Mouse (Mus musculus): ENCODE measurements around the gene Hal.
"Not testable (repeated sequence)": the region's sequence is repeated elsewhere in the genome, so short reads cannot be mapped to it uniquely, and the experiment has no call there.

The Hal gene

DNA sequence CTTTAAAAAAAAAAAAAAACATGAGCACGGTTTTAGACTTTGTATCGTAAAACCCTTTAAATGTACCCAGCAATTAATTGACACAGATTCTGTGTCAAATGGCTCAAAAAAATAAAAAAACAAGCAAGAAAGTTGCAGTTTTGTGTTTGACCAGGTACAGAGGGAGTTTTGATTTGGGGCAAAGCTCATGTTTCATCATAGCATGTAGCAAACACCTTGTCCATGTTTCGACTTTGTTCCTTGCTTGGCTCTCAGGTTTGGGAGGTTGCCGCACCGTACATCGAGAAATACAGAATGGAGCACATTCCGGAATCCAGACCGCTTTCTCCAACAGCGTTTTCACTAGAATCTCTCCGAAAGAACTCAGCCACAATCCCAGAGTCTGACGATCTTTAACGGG is 27.4 kb downstream of the Hal start:
- no peak for DNase-seq (ENCODE audit: low spot score)

DNA sequence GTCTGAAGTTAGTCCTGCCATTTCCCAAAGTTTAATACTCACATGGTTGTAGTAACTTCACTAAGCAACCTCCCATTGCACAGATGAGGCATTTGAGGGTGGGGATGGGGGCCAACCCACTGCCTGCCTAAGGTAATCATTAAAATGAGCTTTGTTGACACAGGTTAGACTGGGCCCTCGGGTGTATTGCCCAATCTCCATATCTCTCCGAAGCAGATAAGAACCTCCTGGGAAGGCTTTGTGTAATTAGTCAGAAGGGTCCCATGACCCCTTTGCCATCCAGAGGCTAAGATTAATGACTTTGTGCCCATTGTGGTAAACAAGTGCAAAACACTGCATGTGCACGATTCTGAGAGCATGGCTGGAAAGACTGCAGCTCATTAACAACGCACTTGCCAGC is 29.2 kb downstream of the Hal start:
- peak; percentile 31 for DNase-seq (ENCODE audit: low spot score)

DNA sequence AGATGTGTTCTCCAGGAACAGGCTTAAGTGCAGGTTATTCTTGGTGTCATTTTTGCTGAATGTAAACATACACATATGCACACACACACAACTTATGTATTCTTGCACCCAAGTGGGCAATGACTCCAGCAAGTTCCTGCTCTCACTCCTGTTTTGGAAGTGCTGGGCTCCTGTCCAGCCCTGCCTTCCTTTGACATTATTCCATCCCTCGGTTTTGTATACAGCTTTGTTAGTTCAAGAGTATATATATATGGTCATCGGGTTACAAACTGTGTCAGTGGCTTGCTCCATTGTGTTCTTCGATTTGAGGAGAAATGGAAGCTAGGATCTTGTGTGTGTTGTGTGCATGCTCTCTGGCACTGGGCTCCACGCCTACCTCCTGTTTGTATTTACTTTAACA is 29.6 kb downstream of the Hal start:
- DNase-seq (ENCODE audit: low spot score), result no peak

DNA sequence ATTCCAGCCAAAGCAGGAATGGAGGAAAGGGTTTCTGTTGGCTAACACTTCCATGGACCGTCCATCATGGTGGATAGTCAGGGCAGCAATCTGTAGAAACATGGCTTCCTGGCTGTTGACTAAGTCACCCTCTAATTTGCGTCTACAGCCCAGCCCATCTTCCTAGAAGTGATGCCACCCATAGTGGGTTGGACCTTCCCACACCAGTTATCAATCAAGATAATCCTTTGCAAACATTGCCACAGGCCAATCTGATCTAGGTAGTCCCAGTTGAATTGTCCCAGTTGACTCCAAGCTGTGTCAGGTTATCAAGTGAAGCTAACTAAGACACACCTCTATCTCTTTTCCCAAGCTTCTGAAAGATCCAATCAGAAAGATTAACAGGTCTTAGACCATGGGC is 30.1 kb downstream of the Hal start:
- DNase-seq (ENCODE audit: low spot score), result no peak

DNA sequence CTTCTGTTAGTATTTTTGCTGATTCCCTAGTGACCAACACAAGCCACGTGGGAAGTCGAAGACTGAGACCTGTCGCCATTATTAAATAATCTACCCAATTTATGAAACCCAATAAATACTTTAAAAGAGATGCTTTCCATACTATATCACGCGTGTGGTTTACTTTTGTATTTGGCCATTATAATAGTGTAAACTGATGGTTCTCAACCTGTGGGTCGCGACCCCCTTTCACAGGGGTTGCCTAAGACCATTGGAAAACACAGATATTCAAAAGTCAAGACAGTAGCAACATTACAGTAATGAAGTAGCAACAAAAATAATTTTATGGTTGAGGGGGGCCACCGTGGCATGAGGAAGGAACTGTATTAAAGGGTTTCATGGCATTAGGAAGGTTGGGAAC is 30.6 kb downstream of the Hal start:
- no peak for DNase-seq (ENCODE audit: low spot score)

DNA sequence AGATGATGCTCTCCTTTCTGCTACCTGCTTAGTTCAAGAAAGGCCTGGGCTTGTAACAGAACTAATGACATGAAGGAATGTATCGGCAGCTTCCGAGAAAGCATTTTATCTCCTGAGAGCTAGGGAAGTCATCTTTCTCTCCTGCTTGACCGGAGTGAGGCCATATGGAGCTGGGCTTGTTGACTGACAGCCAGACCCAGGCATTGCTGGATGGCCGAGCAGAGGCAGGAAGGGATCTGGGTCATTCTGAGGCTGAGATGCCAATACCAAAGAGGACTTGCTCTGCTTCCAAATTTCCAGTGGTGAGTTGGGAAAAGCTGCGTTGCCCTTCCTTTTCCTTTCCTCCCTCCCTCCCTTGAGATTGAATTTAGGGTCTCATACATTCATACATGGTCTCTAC is 31.2 kb downstream of the Hal start:
- no peak for DNase-seq (ENCODE audit: low spot score)

DNA sequence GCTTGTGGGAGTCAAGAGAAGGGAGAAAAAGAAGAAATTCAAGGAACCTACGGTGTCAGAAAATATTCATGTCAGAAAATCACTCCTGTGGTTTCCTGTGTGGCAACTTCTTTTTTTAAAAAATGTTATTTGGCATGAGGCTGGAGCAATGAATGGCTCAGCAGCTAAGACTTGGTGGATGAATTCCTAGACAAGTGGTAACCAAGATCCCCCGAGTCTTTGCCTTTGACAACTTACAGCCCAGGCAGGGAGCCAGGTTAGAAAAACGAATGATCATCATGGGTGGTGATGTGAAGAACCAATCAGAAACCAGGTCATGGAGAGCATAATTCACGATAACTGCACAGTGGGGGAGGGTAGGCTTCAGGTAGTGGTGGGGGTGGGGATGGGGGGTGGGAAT is 32.4 kb downstream of the Hal start:
- DNase-seq (ENCODE audit: low spot score), result no peak

DNA sequence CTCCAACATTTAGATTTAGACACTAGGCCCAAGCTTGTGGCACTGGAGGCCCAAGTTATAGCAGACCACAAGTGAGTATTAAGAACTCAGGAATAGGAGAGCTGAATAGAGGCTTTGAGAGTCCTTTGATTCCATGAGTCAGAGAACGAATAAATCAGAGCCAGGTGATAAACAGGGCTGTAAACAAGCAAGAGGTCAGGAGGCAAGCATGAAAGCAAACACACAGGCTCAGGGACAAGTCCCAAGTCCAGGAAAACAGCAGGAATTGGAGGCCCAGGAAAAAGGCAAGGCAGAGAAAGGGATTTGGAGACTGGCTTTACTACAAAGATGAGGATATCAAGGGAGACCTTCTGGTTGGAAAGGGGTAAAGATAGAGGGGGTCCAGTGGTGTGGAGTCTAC is 36.8 kb downstream of the Hal start:
- DNase-seq (ENCODE audit: low spot score), result no peak

DNA sequence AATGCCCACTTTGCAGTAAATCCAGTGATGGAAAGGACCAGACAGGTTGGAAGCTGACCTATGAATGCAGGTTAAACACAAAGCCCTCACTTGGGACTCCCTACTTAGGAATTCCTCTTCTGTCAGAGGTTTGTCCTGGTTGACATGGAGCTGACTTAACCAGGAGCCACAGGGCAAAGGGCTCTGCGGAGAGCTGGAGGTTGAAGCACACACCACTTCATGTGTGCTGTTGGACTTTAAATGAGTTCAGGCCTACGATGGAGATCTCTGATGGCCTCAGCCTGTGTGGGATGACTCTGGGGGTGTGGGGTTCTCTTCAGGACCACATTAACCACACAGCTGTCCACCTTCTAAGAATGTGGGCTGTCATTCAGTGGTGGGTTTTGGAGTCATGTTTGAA is 49.7 kb downstream of the Hal start:
- no peak for DNase-seq (ENCODE audit: low spot score)

DNA sequence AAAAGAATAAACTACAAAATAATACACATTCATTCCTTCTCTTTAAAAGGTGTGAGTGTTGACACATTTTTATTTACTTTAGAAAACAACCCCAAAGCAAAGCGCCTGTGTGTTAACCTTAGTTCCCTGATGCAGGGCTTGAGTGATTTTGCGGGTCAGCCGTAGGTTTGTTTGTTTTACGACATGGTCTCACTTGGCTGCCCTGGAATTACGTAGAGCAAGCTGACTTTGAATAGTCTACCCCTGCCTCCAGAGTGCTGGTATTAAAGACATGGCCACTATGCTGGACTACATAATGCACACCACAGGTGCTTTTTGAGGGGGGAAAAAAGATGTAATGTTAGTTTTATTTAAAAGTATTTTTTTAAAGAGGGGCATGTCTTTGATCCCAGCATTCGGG is 50.2 kb downstream of the Hal start:
- DNase-seq (ENCODE audit: low spot score), result no peak

DNA sequence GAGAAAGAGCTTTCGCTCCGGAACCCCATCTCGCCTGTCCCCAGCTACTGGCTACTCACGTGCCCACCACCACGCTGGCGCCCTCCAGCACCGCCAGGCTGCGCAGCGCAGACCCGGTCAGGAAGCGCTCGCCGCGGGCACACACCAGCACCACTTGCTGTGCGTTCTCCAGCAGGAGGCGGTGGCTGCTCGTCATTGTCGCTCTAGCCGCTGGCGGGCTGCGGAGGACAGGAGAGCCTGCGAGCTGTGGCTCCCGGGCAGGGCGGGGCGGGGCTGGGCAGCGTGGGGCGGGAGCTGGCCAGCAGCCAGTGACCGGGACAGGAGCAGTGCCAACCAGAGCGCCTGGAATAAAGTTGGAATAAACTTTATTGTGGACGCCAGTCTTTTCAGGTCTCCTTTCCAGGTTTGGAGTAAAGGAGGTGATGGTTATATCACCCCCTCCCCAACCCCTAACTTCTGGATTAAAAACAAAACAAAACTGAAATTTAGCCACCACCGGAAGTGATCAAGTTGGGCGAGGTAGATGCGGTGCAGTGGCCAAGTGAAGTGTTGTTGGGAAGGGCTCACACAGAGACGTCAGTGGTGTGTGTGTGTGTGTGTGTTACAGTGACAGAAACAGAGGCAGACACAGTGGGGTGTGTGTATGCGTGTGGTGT is 51.3 kb downstream of the Hal start, which contains the start of gene Amdhd1:
Amdhd1 (minus strand) TSS at position 259 of the 656 bp plus-strand sequence.
- peak; percentile 88 for DNase-seq (ENCODE audit: low spot score)

DNA sequence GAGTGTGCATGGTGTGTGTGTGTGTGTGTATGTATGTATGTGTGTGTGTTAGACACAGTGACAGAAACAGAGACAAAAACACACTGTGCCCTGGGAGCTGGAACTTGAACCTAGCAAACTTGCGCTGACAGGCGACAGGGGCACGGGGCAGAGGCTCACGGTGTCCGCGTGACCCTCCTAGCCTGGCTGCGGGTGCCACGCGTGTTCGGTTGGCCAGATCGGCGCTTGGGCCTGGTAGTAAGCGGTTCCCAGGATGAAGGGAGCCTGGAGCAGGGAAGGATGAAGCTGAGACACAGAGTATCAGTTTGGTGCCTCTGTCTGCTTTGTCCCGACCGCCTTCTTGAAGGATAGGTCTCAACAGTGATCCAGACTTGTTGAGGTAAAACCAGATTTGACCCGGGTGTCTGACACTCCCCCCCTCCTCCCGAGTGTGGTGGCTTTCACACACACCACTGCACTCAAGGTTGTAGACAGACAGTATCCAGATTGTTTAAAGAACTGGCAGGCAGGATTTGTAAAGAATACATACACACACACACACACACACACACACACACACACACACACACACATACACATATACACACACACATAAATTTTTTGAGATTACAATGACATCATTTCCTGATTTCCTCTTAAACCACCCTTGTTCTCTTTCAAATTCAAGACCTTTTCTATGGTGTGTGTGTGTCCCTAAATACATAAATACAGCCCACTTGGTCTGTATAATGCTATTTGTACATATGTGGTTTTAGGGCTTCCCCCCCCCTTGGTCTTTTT is 52.1 kb downstream of the Hal start, which contains the start of gene Ccdc38:
Ccdc38 (plus strand) TSS at position 202 of the 780 bp plus-strand sequence.
- DNase-seq (ENCODE audit: low spot score), result no peak

DNA sequence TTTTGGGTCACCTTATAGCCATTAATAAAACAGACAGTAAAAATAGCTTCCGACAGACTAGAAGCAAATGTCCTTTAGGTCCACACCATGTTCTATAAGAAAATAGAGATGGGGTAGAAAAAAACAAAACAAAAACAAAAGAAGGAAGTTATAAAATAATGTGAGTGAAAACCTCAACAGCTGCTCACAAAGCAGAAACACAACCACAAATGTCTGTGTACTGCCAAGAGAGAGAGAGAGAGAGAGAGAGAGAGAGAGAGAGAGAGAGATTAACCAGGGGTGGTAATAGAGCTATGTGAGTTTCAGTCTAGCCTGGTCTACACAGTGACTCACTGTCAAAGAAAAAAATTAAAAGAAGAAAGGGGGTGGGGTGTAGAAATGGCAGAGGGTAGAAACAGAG is 53.0 kb downstream of the Hal start:
- no peak for DNase-seq (ENCODE audit: low spot score)

DNA sequence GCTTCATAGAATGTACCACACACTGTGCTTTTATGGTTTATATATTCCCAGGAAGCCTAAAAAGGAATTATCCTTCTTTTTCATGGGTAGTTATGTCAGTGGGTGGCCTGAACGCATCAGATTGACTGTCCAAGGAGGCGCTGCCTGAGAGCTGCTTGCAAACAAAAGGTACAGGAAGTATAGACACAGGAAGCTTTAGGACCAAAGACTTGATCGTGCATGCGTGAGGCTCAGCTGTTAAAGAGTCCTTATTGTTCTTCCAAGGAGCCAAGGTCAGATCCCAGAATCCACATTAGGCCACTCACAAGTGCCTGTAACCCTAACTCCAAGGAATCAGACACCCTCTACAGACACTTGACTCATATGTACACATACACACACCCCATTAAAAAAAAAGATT is 53.8 kb downstream of the Hal start:
- no peak for DNase-seq (ENCODE audit: low spot score)

DNA sequence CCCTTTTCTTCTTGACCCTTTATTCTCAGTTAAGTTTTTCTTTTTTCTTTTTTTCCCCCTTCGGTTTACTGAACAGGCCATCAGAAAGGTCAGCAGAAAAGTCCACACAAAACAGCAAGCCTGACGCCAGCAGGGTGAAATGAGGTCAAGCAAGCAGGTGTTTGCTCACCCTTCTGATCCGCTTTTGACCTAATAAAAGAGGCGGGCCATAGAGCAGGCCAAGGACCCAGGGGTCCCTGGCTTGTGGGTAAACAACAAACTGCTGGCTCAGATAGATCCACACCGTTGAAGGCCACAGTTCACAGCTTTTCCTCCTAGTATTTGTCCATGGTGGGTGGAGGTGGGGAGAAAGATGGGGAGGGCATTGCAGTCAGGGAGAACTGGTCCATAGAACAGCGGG is 54.6 kb downstream of the Hal start:
- no peak for DNase-seq (ENCODE audit: low spot score)

DNA sequence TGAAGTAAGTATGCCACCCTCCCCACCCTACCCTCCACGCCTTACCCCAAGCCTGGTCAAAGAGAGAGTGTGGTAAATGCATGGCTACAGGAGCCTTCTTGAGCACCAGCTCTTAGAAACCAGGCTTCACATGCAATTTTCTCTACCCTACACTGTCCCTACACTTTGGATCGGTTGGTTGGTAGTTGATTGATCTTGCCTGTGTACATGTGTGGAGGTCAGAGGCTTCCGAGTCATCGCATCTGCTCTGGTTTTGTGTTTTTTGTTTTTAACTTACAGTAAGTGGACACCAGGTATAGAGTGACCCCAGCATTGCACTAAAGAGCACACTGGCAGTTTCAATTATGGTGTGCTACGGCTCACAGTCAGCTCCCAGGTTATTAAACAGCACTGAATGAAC is 55.6 kb downstream of the Hal start:
- no peak for DNase-seq (ENCODE audit: low spot score)

DNA sequence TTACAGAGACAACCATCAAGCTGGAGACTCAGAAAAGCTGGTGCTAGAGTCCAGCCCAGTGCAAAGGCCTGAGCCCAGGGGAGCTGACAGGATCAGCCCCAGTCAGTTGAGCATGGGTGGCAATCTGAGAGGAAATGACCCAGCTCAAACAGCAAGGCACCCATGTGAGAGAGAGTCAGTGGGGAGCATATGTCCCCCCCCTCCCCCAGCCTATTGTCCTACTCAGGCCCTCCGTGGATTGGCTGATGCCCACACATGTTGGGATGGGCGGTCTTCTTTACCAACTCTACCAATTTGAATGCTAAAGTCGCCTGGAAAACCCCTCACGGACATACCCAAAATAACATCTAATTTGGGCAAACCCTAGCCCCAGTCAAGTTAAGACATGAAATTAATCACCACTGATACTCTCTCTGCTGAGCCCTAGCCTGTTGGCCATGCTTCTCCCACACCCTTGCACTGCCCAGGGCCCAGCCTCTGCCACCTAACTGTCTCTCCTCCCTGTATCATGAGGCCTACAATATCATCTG is 59.2 kb downstream of the Hal start:
- DNase-seq (ENCODE audit: low spot score), result no peak

DNA sequence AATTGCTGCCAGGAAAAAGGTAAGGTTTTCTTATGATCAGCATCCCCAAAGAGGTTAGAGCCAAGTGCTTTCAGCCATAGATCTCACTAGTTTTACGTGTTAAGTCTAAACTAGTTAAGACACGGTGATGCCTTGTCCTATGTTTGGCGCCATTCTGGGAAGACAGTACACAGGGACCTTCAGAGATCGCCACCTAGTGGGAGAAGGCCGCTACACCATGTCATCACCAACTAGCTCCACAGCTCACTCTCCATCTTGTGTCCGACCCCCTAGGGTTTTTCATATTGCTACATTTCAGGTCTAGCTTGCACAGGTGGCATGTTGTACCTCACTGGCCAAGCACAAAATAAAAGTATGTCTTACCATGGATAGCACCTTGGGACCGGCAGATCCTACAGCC is 60.4 kb downstream of the Hal start:
- DNase-seq (ENCODE audit: low spot score), result peak; percentile 81

DNA sequence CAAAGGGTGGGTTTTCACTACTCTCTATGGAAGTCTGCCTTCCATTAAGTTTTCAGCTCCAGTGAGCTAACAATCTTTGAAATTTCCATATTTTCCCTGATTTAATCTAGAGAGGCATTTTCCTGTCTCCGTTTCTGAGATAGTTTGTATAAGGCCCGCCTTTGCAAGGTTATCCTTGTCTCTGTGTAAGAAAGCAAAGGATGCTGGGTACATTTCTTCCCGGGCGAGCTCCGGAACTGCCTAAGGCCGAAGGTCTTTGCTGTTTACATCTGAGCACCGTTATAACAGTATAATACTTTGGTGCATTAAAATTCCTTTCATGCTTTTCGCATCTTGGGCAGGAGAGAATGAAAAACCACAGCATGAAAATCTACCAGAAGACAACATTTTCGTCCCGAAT is 61.3 kb downstream of the Hal start:
- no peak for DNase-seq (ENCODE audit: low spot score)

DNA sequence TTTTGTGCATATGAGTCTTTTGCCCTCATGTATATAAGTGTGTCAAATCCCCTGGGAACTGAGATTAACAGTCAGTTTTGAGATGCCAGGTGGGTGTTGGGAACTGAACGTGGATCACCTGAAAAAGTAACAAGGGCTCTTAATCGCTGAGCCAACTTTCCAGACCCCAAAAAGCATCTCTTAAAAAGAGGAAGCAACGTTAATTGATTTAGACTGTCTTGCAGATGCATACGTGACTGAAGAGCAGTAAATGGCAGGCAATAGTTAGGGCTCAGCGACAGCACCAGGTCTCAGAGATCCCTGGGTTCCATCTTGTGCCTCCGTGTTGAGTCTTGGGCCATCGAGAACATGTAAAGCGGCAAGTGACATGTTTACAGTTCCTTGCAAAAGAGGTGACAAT is 64.0 kb downstream of the Hal start:
- no peak for DNase-seq (ENCODE audit: low spot score)

DNA sequence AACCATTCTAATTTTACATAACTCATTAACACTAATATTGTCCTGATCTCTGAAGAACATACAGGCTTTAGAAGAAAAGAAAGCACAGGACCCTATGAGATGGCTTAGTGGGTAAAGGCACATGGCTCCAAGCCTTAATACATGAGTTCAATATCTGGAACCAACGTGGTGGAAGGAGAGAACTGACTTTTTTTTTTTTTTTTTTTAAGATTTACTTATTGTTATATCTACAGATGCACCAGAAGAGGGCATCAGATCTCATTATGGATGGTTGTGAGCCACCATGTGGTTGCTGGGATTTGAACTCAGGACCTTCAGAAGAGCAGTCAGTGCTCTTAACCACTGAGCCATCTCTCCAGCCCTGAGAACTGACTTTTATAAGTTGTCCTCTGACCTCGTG is 69.4 kb downstream of the Hal start:
- DNase-seq (ENCODE audit: low spot score), result not testable (repeated sequence)

DNA sequence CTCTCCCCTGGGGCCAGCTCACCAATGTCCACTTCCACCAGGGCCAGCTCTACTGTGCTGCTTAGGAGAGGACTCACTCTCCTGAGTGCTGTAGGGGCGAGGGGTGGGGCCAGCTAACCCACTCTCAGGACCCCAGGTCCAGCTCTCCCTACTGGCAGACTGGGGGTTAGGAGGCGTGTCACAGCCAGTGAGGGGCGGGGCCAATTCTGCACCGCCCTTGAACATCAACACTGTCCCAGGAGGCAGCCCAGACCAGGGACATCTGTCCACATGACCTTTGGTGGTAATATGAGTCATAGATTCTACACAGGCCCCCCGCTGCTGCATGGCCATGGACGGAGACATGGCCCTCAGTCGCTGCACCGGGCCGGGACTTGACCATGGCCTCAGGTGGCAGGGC is 71.2 kb downstream of the Hal start:
- DNase-seq (ENCODE audit: low spot score), result no peak

DNA sequence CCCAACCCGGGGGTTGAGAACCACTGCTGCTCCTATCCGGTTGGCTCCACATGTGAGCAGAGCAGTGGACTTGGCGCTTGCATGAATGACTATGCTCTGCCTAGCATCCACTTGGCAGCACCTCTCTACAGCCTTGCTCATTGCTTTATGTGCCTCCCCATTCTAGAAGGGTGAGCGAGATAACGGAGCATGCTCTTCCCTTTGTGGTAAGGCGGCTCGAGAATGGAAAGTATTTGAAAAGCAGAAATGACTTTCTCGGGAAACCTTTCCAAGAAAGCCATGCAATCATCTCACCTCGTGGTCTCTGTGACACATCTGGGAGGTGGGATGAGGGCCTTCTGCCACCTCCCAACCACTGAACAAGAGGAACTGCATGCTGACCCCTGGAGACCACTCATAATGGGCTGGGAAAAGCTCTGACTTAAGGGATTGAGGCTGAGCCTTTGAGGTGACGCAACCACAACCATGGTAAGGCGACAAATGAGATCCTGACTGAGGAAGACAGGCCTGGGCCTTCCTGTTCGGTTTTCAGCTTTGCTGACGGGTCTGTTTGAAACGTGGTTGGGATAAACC is 76.0 kb downstream of the Hal start:
- no peak for DNase-seq (ENCODE audit: low spot score)
